Mouse (Mus musculus) heart, postnatal 14 days (tissue): ENCODE data around the gene Lama4. TPM values are rescaled to one million over a fixed set of nuclear protein-coding genes. Genes with fewer than 3 reads are reported as not detected.

ENCODE experiments used
- DNase-seq, 2 experiments: peaks; one replicate each; pipeline ENCODE4 v3.0.0; 2021 to 2022
- intact Hi-C: fragments of 180-260 bp; cut with DNase I; formaldehyde crosslinking; loops from one replicate; pipeline ENCODE4 v1.15.1; 2025
- total RNA-seq, 2 experiments: library from RNA; stranded (reverse); gene quantifications; 2 replicates each; pipeline ENCODE4 v1.2.3; 2021

Lama4 gene
- total RNA-seq, 2 experiments from 2014 or later: 123 to 133 TPM

DNA sequence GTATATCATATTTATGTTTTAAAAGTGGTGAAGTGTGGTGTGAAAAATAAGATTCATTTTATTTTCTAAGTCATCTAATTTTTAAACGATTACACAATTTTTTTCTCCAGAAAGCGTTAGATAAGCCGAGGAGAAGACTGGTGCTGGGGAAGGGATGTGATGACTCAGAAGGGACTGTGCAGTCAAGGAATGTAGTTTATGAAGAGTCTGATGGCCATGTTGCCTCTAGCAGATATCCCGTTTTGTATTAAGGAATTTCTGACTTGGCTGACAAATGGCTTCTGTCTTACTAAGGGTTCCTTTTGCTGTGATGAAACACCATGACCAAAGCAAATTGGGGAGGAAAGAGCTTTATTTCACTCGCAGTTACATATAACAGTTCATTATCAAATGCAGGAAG lies 74.7 kb downstream of the Lama4 start:
- intact Hi-C loops: no loop called here
- no peak for DNase-seq

DNA sequence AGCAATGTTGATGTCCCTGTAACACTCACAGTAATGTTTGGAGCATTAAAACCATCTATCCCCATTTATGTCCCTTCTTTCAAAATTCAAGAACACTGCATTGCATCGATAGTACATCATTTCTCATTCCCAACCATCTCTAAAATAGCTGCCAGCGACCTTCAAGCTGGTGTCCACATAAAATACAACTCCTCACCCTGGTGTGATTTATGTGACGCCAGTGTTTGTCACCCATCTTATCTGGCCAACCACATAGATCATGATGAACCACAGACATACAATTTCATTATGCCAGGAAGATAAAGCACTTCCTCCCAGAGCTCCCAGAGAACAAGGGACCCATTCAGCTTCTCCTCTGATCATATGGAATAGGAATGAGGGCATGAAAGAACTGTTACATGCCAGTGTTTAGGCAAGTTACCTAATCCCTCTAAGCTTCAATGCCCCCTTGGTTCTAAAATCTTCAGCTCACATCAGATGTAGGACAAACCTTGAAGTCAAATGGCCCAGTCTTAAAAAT lies 79.2 kb downstream of the Lama4 start:
- intact Hi-C loops: no loop called here
- no peak for DNase-seq

- intact Hi-C loops: no loop called here
- DNase-seq: no peak
Observed at GRCm38 (mm10) chr10:39045111-39045510, 79.8 kb downstream of the Lama4 start.

DNA sequence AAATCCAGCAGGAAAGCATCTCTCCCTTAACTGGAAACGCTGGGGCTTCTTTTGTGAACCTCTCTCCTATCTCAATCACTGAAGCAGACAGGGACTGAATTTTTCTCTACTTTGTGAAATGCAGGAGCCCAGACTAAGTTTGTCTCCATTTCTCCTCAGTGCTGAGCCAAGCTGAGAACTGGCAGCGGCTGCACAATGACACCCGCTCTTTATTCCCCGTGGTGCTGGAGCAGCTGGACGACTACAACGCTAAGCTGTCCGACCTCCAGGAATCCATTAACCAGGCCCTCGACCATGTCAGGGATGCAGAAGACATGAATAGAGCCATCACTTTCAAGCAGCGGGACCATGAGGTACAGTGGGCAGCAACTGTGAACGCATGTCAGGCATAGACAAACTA lies 82.5 kb downstream of the Lama4 start:
- peak; percentile 32 to 35 for DNase-seq
- intact Hi-C loops: no loop called here

- no peak for DNase-seq
- intact Hi-C loops: no loop called here
Observed at GRCm38 (mm10) chr10:39049581-39050294, 84.4 kb downstream of the Lama4 start.

GRCm38 (mm10) chr10:39056050-39056449 lies 90.7 kb downstream of the Lama4 start:
- no peak for DNase-seq
- intact Hi-C loops: no loop called here

DNA sequence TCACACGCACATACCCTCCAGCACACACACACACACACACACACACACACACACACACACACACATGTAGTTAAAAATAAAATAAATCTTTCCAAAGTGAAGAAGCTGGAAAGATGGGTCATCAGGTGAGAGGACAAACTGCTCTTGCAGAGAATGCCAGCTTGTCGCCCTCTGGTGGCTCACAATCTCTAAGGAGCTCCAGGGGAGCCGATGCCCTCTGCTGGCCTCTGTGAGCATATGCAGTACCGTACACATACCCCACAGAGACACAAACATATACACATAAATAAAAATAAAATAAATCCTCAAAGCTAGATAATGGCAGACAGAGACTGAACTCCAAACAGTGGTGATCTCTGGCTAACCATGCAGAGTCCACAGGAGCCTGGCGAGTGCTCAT lies 99.4 kb downstream of the Lama4 start:
- DNase-seq: peak; percentile 39 to 53

DNA sequence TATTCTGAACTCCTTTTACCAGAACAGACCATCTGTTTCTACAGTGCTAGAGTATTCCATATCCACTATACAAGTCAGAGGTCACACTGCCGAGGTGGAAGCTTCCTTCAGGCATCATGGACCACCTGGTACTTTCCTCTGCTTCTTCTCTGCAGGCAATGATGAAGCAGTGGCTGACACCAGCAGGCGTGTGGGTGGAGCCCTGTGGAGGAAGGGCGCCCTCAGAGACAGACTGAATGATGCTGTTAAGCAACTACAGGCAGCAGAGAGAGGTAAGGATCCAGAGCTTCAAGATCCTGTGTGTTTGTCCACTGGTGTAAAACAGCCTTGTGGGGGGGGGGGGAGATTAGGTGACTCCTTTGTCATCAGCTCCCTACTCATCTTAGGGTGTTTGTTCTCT lies 100.1 kb downstream of the Lama4 start:
- no peak for DNase-seq
- intact Hi-C loops: no loop called here

More for the DNA sequence above, 99.4 kb downstream of the Lama4 start:
- intact Hi-C loops: no loop called here

GRCm38 (mm10) chr10:39066061-39066460 lies 100.7 kb downstream of the Lama4 start:
- peak; percentile 36 to 39 for DNase-seq
- intact Hi-C loops: no loop called here

GRCm38 (mm10) chr10:39066962-39067361 lies 101.6 kb downstream of the Lama4 start:
- peak; percentile 81 to 85 for DNase-seq
- intact Hi-C loops: no loop called here

DNA sequence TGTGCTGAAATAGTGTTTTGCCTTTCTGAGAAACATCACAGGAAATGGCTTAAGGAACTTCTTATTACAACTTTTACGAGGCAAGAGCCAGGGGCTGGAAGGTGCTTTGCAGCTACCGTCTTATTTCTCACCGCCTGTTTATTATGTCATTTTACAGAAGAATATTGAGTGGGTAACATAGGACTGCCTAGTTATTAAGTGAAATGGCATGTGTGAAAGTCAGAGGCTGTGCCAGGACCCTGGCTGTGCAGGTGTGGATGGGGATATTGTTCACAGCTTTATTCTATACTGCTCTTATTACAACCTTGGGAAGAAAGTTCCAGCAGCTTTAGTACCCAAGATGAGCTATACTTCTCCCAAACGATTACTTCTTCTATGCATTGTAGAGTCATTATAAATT lies 106.7 kb downstream of the Lama4 start:
- intact Hi-C loops: no loop called here
- no peak for DNase-seq

DNA sequence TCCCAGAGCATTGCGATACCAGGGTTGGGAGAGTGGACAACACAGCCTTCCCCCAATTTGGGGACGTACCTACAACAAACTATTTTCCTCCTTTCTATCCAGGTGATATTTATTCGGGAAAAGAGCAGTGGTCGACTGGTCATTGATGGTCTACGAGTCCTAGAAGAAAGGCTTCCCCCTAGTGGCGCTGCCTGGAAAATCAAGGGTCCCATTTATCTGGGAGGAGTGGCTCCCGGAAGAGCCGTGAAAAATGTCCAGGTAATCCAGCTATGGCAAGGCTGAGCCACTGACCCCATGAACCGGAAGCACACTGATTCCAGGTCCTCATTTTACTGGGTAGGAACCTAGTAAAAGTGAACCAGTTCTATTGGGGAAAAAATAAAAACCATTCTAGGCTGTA lies 131.7 kb downstream of the Lama4 start:
- DNase-seq: peak; percentile 19 to 58
- intact Hi-C loops: no loop called here

DNA sequence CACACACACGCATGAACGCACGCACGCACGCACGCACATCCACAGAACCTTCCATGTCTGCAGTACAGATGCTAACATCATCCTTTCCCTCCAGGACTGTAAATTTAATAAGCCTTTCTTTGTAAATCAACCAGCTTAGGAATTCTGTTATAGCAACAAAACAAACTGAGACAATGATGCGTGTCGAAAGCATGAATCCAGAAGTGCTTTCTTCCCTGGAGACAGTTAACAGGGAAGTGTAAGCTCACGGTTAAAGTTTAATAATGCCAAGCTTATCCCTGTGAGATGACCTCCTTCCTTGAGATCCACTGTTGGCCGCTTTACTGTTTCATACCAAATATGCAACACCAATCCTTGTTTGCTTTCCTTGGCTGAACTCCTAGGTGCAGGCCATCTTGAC lies 133.4 kb downstream of the Lama4 start:
- intact Hi-C loops: no loop called here
- DNase-seq: no peak

DNA sequence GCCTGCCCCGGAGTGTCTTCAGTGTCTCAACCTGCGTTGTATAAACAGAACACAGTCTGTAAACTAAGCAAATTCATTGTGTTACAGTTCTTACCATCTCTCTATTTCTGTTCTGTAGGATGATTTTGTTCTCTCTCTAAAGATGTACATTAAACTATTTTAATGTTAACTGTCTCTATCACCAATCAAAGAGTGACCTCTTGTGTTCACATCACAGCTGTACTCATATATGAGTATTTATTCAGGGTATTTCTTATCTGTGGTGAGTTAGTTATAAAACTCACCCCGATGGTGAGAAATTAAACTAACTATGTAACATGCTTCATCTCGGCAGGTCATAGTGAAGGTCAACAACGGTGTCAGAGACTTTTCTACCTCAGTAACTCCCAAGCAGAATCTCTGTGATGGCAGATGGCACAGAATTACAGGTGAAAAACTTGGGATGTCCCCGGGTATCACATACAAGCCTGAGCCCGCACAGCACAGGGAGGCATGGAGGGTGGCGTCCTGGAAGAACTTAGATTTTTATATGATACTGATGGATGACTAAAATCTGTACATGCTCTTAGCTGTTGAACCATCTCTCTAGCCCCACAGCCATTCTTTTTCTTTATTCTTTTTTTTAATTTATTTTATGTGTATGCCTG lies 139.6 kb downstream of the Lama4 start:
- DNase-seq: no peak
- intact Hi-C loops: no loop called here

GRCm38 (mm10) chr10:39106413-39106812 lies 141.1 kb downstream of the Lama4 start:
- no peak for DNase-seq
- intact Hi-C loops: no loop called here

DNA sequence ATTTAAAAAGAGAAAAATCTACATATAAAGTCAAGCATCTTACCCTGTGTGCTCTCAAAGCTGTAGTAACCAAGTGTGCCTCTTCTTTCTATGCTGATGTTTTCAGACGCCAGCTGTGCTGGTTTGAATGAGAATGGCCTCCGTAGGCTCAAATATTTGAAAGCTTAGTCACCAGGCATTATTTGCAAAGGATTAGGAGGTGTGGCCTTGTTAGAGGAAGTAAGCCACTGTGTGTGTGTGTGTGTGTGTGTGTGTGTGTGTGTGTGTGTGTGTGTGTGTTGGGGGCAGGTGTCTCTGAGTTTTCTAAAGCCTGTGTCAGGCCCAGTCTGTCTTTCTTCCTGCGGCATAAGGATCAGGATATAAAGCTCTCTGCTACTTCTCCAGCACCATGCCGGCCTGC lies 141.6 kb downstream of the Lama4 start:
- intact Hi-C loops: no loop called here
- no peak for DNase-seq

- intact Hi-C loops: no loop called here
- no peak for DNase-seq
Observed at GRCm38 (mm10) chr10:39108837-39109488, 143.6 kb downstream of the Lama4 start.

GRCm38 (mm10) chr10:39109489-39109874 lies 144.2 kb downstream of the Lama4 start:
- no peak for DNase-seq
- intact Hi-C loops: no loop called here

GRCm38 (mm10) chr10:39121412-39121811 lies 156.1 kb downstream of the Lama4 start:
- intact Hi-C loops: no loop called here
- no peak for DNase-seq

DNA sequence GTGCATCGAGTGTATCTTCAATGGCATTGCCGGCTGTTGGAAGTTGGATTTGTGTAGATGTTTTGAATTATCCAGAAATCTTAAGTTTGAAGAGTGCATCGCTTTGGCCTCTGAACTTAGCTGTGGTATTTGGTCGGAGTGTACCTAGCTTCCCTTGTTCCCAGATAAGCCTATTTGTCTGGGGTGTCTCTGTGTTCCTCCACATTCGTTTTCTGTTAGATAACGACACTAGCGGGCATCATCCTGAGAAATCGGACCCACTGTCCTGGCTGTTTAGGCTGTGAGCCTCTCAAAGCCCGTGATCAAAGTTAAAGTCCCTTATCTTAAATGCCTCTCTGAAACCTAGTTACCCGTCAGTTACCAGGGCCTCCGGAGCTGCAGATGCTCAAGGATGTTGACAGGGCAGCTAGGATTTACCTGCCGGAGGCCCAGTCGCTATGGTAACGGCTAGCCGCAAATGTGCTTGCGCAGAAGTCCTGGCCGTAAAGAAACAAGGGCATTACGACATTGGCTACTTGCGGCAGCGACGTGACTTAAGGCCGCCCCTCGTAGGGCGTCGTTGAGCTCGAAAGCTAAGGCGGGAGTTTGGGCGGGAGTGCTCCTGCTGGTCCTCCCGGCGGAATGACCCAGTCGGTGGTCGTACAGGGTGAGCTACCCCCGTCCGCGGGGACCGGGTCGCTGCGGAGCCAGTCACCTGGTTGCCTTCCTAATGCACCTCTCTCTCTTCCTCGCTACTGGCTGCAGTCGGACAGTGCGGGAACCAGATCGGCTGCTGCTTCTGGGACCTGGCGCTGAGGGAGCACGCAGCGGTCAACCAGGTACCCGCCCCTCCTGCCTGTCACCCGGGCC lies 168.4 kb downstream of the Lama4 start, which contains the start of the genes Fam229b and Tube1:
Gene Fam229b (minus strand): TSS at position 453 of the 849 bp plus-strand sequence.
Gene Tube1 (plus strand): TSS at position 515 of the 849 bp plus-strand sequence.
- intact Hi-C loops: no loop called here

More for the DNA sequence above, 168.4 kb downstream of the Lama4 start, which contains the start of the genes Fam229b and Tube1:
- DNase-seq: peak; percentile 84 to 90
